Mouse (Mus musculus) embryonic fibroblast, embryonic 13.5 days (primary cell): ENCODE results near the gene Mindy2. TPM values are rescaled to one million over a fixed set of nuclear protein-coding genes. Genes with fewer than 3 reads are reported as not detected.

Experiments used
- H3K27ac ChIP-seq: 2 replicates; pipeline ENCODE4 v1.5.1; 2012; ENCODE audit warnings: low read length, control low read depth, inconsistent platforms; ENCODE audit not compliant: insufficient read depth
- H3K4me1 ChIP-seq: 2 replicates; pipeline ENCODE4 v1.6.1; 2011; ENCODE audit warnings: low read length; ENCODE audit not compliant: control insufficient read depth, insufficient read depth
- H3K4me3 ChIP-seq: 2 replicates; pipeline ENCODE4 v1.5.1; 2011; ENCODE audit warnings: mild to moderate bottlenecking, control low read depth, low read length; ENCODE audit not compliant: insufficient read depth
- CTCF ChIP-seq: IDR thresholded peaks from 2 replicates; pipeline ENCODE4 v1.5.1; 2011; ENCODE audit warnings: mild to moderate bottlenecking, control low read depth, low read length, moderate library complexity, borderline replicate concordance; ENCODE audit not compliant: insufficient read depth
- POLR2A ChIP-seq: IDR thresholded peaks from 2 replicates; pipeline ENCODE4 v1.6.1; 2011; ENCODE audit warnings: low read depth, mild to moderate bottlenecking, control low read depth, low read length, moderate library complexity
- polyA plus RNA-seq: library from polyadenylated mRNA; stranded (reverse); fragments of >200 nt; gene quantifications from 2 replicates; pipeline ENCODE4 v1.2.4, GENCODE M21; 2011; ENCODE audit warnings: low read depth; ENCODE audit not compliant: missing spikeins, insufficient read length

Mindy2 gene
- polyA plus RNA-seq, 1 experiment = 13.2 TPM

DNA sequence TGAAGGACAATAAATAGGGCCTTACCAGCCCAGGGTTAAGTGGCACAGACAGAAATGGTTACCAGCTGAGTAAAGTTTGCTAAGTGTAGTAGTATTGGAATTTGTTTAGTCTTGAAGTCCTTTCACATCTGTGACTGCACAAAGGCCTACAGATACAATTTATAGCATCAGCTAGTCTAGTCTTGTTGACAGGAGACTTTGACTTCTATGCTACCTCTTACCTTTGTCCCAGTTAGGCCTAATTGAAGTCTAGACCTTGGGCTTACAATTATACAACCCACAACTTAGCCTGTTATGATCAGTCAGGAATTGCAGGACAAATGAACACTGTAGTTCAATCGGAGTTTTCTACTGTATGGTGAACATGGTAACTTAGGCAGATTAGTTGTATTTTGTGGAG lies 105.5 kb downstream of the Mindy2 start:
- H3K4me3 ChIP-seq = no peak overlapping the region
- H3K4me1 ChIP-seq = no peaks in the 10 kb centered on the region
- H3K27ac ChIP-seq = no peak overlapping the region
- TF ChIP-seq CTCF (no peak), POLR2A (no peak)

Other genes starting within 250 kb of the Mindy2 start
- 36.9 and 57.8 TPM in 2 replicates for gene Ccnb2, start 235.6 kb downstream of the Mindy2 start, polyA plus RNA-seq
- 39.2 and 45.3 TPM in 2 replicates for gene Rnf111, start 153.4 kb downstream of the Mindy2 start, polyA plus RNA-seq
- 40.9 and 50.6 TPM in 2 replicates for gene Sltm, start 114.4 kb downstream of the Mindy2 start, polyA plus RNA-seq
- gene Gm10642, start 923 bp downstream of the Mindy2 start, polyA plus RNA-seq = not detected in 2 replicates
- 123 and 125 TPM in 2 replicates for gene Adam10, start 21.8 kb upstream of the Mindy2 start, polyA plus RNA-seq